Mouse (Mus musculus) intestine, embryonic 15.5 days (tissue): ENCODE data around the gene Tgfb1i1. TPM values are rescaled to one million over a fixed set of nuclear protein-coding genes. Genes with fewer than 3 reads are reported as not detected.
A peak's percentile ranks its signal among the peaks of the same experiment; 100 is the strongest.

Source experiments
- ATAC-seq: fragments of 200-750 bp; cut with Nextera tagmentation; 2 replicates; pipeline ENCODE4 v1.8.0; 2017; ENCODE audit warnings: moderate TSS enrichment, moderate library complexity
- H3K27ac ChIP-seq: fragments of 300-500 bp; sonication (generic); 2 replicates; pipeline ENCODE4 v1.5.1; 2015; ENCODE audit warnings: mild to moderate bottlenecking, inconsistent platforms
- H3K27me3 ChIP-seq: fragments of 300-500 bp; sonication (generic); replicated peaks from 2 replicates; pipeline ENCODE4 v1.6.1; 2015; ENCODE audit warnings: inconsistent platforms
- H3K36me3 ChIP-seq: fragments of 300-500 bp; sonication (generic); 2 replicates; pipeline ENCODE4 v1.6.1; 2015; ENCODE audit warnings: inconsistent platforms
- H3K4me1 ChIP-seq: fragments of 300-500 bp; sonication (generic); replicated peaks from 2 replicates; pipeline ENCODE4 v1.6.1; 2015; ENCODE audit warnings: inconsistent platforms
- H3K4me2 ChIP-seq: fragments of 300-500 bp; sonication (generic); replicated peaks from 2 replicates; pipeline ENCODE4 v1.6.1; 2015; ENCODE audit warnings: mild to moderate bottlenecking, inconsistent platforms
- H3K4me3 ChIP-seq: fragments of 300-500 bp; sonication (generic); replicated peaks from 2 replicates; pipeline ENCODE4 v1.5.1; 2015; ENCODE audit warnings: inconsistent platforms
- H3K9ac ChIP-seq: fragments of 300-500 bp; sonication (generic); 2 replicates; pipeline ENCODE4 v1.6.1; 2015; ENCODE audit warnings: inconsistent platforms
- H3K9me3 ChIP-seq: fragments of 300-500 bp; sonication (generic); 2 replicates; pipeline ENCODE4 v1.6.1; 2016; ENCODE audit warnings: inconsistent platforms
- WGBS: fragments of 180-500 bp; shearing (Covaris S2); methylation state at CpG from one replicate; pipeline ENCODE4 v1.1.7; 2015; 5-methylcytosine and 5-hydroxymethylcytosine counted together
- polyA plus RNA-seq: library from polyadenylated mRNA; unstranded; fragments of >200 nt; fragmentation: Nextera tagmentation; extraction: Ambion mirVana; gene quantifications from 2 replicates; pipeline ENCODE4 v1.2.1, GENCODE M21; 2015

The Tgfb1i1 gene
- polyA plus RNA-seq, 1 experiment from 2014 or later, result 163 TPM

DNA sequence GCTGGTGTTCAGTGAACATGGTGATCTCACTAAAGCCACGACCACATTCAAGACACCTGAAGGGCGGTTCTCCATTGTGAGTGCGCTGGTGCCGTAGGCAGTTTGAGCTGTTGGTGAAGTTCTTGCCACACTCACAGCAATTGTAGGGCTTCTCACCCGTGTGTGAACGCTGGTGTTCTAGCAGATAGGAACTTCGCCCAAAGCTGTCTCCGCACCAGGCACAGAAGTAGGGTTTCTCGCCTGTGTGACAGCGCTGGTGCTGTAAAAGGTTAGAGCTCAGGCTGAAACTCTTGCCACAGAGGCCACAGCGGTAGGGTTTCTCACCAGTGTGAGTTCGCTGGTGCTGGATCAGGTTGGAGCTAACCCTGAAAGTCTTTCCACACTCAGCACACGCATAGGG lies 10.2 kb upstream of the Tgfb1i1 start:
- Histone ChIP-seq H3K4me1 (peaks cover 11% of the 10 kb centered on the region), H3K27me3 (no peaks in the 10 kb centered on the region), H3K9me3 (no peaks in the 10 kb centered on the region), H3K4me2 (no peak overlapping the region; the same call in 1 of the 2 replicates), H3K36me3 (peaks cover 8% of the 10 kb centered on the region), H3K4me3 (no peak overlapping the region), H3K9ac (no peak overlapping the region), H3K27ac (no peak overlapping the region)
- no peak for ATAC-seq
- 94% methylated on average over 13 of the region's 13 CpGs for WGBS

DNA sequence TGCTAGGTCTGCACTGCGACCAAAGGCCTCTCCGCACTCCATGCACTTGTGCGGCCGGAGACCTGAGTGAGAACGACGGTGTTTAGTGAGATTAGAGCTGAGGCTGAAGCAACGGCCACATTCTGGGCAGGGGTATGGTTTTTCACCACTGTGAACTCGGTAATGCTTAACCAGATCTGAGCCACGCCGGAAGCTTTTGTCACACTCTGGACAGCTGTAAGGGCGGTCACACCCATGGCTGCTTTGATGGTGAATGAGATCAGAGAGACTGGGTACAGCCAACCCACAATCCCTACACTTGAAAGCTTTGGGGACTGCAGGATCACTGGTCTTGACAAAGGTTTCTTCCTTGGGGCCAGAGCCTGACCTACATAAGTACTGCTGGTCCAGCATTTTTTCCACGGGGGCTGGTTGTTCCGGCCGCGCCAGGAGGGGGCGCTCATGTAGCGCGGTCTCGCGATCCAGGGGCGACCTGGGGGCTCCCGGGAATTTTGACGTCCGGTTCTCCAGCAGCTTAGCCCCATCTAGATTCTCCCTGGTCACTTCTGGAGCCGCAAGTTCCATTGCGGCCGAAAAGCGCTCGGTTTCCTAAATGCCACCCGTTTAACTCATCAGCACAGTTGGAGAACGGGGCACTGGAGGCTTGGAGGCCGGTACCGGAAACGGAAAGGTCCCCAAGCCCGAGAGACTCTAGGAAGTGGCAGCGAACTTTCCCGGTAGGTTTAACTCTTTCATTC lies 9.6 kb upstream of the Tgfb1i1 start, which contains the start of gene Armc5:
Armc5 (plus strand) TSS at position 487 of the 737 bp plus-strand sequence.
- no peaks in the 10 kb centered on the region for H3K9me3 ChIP-seq
- peak; percentile 37 for ATAC-seq
- 24% methylated on average over 37 of the region's 37 CpGs for WGBS

DNA sequence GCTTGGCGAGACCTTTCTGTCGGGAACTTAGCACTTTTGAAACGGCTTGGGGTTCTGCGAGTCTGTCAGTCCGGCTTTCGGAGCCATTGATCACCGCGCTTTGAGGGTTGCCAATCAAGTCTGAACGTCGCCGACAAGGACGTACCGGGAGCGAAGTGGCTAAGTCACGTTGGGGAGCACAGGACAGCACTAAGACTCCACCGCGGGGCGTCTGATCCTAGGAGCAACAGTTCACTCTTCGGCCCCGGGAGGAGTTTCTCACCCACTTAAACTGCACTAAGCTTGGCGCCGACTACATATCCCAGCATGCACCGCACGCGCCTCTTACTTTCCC lies 9.1 kb upstream of the Tgfb1i1 start:
- peaks cover 14% of the 10 kb centered on the region for H3K36me3 ChIP-seq
- no peaks in the 10 kb centered on the region for H3K9me3 ChIP-seq
- H3K4me3 ChIP-seq, result peak overlapping the region; percentile 75
- H3K4me2 ChIP-seq, result peak overlapping the region; percentile 64
- peak overlapping the region; percentile 95 for H3K9ac ChIP-seq
- peak overlapping the region; percentile 98 for H3K27ac ChIP-seq
- H3K27me3 ChIP-seq, result no peaks in the 10 kb centered on the region
- WGBS, result under 1% methylated on average over 25 of the region's 25 CpGs
- H3K4me1 ChIP-seq, result peaks cover 11% of the 10 kb centered on the region
- ATAC-seq, result no peak

More for the DNA sequence above, 9.6 kb upstream of the Tgfb1i1 start, which contains the start of gene Armc5:
- H3K4me2 ChIP-seq, result peak within 1 kb of the TSS; percentile 64
- peaks cover 11% of the 10 kb centered on the region for H3K4me1 ChIP-seq
- no peaks in the 10 kb centered on the region for H3K27me3 ChIP-seq
- peak within 1 kb of the TSS; percentile 98 for H3K27ac ChIP-seq
- peaks cover 9% of the 10 kb centered on the region for H3K36me3 ChIP-seq
- peak within 1 kb of the TSS; percentile 75 for H3K4me3 ChIP-seq
- peak within 1 kb of the TSS; percentile 95 for H3K9ac ChIP-seq

DNA sequence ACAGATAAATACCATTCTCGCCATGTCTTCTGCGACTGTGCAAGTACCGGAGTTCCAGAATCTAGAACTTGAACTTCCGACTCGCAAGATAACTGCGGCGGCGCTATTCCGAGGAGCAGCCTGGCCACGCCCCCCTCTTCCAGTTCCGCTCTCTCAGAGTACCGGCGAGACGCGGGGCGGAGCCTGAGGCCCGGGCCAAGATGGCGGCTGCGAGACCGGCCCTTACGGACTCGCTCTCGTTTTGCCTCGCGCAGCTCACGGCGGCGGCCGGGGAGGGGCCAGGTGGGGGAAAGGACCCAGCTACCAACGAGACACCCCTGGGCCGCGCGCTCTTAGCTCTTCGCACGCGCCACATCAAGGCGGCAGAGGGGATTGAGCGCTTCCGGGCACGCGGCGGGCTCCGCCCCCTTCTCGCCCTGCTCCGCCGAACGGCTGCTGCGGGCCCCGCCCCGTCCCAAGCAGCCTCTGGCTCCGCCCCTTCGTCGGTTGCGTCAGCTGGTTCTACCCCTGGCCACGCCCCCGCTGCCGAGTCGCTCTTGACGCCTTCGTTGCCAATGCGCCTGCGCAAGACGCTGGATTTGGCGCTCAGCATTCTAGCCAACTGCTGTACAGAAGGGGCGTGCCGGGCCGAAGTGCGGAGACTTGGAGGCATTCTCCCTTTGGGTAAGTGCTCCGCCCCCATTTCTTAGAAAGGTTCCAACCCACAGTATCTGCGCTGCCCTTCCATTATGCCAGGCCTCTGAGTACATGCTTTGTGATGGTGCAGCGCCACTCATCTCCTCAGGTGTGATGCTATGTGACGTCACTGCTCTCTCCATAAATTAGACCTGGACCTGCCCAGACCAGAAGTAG lies 8.5 kb upstream of the Tgfb1i1 start, which contains the start of gene 9130023H24Rik:
9130023H24Rik (minus strand) TSS at position 105 of the 852 bp plus-strand sequence.
- H3K4me1 ChIP-seq, result peaks cover 11% of the 10 kb centered on the region
- no peaks in the 10 kb centered on the region for H3K27me3 ChIP-seq
- peaks cover 19% of the 10 kb centered on the region for H3K36me3 ChIP-seq
- ATAC-seq, result peak; percentile 94
- H3K4me3 ChIP-seq, result peak within 1 kb of the TSS; percentile 75
- peak within 1 kb of the TSS; percentile 64 for H3K4me2 ChIP-seq
- peak within 1 kb of the TSS; percentile 98 for H3K27ac ChIP-seq
- peak within 1 kb of the TSS; percentile 95 for H3K9ac ChIP-seq
- under 1% methylated on average over 72 of the region's 72 CpGs for WGBS
- no peaks in the 10 kb centered on the region for H3K9me3 ChIP-seq

DNA sequence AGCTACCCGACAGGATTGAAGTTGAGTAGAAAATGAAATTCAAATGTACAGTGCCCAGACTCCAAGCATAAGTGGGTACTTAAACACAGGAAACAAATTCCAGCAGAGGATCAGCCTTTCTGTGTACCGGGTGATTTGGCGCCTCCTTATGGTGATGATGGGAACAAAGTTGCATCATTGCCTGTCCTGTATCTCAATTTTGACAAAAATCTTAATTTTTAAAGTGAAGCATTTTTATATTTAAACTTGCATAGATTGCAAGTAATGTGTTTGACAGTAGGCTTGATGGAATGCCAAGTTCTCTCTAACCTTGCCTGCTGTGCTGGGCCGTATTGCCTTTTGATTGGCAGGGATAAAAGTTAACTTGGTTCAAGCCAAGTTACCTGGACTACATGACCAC lies 7.6 kb upstream of the Tgfb1i1 start:
- Histone ChIP-seq H3K9me3 (no peaks in the 10 kb centered on the region), H3K4me2 (peak overlapping the region; percentile 64), H3K4me3 (peak overlapping the region; percentile 75), H3K27ac (peak overlapping the region; percentile 98), H3K4me1 (peaks cover 11% of the 10 kb centered on the region), H3K36me3 (peaks cover 21% of the 10 kb centered on the region), H3K9ac (peak overlapping the region; percentile 31; the same call in 1 of the 2 replicates), H3K27me3 (no peaks in the 10 kb centered on the region)
- no peak for ATAC-seq
- WGBS, result 19% methylated on average over 4 of the region's 4 CpGs

DNA sequence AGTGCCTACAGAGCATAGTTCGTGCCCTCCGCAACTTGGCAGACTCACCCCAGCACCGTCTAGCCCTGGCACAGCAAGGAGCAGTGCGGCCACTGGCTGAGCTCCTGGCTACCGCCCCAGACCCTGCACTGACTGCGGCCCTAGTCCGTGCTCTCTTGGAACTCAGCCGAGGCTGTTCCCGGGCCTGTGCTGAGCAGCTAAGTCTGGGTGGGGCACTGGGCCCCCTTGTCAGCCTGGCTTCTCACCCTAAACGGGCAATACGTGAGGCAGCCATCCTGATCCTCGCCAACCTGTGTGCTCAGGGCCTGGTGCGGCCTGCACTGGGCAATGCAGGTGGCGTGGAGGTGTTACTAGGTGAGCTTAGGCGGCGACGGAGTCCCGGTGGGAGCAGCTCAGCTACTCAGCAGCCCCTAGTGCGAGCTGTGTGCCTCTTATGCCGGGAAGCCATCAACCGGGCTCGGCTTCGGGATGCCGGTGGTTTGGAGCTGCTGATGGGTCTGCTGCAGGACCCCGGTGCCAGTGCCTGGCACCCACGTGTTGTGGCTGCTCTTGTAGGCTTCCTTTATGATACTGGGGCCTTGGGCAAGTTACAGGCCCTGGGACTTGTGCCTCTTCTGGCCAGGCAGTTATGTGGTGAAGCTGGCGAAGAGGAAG lies 6.4 kb upstream of the Tgfb1i1 start:
- WGBS, result 92% methylated on average over 27 of the region's 27 CpGs
- Histone ChIP-seq H3K4me3 (no peak overlapping the region), H3K9me3 (no peaks in the 10 kb centered on the region), H3K4me2 (no peak overlapping the region), H3K9ac (no peak overlapping the region), H3K36me3 (peaks cover 29% of the 10 kb centered on the region), H3K27ac (no peak overlapping the region), H3K4me1 (peaks cover 11% of the 10 kb centered on the region), H3K27me3 (no peaks in the 10 kb centered on the region)
- no peak for ATAC-seq

DNA sequence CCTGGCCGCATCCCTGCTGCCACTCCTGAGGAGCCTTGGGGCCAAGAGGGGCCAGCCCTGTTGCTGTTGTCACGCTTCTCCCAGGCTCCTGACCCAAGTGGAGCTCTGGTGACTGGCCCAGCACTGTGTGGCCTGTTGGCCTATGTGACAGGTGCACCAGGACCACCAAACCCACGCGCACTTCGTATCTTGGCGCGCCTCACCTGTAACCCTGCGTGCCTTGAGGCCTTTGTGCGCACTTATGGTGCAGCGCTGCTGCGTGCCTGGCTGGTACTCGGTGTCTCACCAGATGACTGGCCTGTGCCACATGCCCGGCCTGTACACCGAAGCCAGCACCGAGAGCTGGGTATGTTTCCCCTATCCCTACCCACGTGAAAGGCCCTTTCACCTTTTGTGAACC lies 4.3 kb upstream of the Tgfb1i1 start:
- Histone ChIP-seq H3K9ac (no peak overlapping the region), H3K27me3 (no peaks in the 10 kb centered on the region), H3K4me1 (peaks cover 14% of the 10 kb centered on the region; the same call in 1 of the 2 replicates), H3K4me3 (no peak overlapping the region), H3K27ac (no peak overlapping the region), H3K4me2 (no peak overlapping the region), H3K36me3 (peaks cover 29% of the 10 kb centered on the region), H3K9me3 (no peaks in the 10 kb centered on the region)
- 94% methylated on average over 16 of the region's 16 CpGs for WGBS
- no peak for ATAC-seq

DNA sequence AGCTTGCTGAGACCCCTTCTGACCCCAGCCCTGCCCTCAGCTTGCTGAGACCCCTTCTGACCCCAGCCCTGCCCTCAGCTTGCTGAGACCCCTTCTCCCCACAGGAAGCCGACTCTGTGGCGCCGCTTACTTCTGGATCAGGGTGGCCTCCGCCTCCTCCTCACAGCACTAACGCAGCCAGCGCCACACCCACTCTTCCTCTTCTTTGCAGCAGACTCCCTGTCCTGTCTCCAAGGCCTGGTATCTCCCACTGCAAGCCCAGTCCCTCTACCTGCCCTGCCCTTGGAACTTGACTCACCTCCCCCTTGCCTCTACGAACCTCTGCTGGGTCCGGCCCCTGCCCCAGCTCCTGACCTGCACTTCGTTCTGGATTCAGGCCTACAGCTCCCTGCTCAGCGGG lies 2.7 kb upstream of the Tgfb1i1 start:
- 60% methylated on average over 10 of the region's 10 CpGs for WGBS
- no peak overlapping the region for H3K4me3 ChIP-seq
- H3K36me3 ChIP-seq, result peaks cover 29% of the 10 kb centered on the region
- H3K4me2 ChIP-seq, result no peak overlapping the region
- H3K9me3 ChIP-seq, result no peaks in the 10 kb centered on the region
- H3K27ac ChIP-seq, result no peak overlapping the region
- peaks cover 21% of the 10 kb centered on the region; the same call in 1 of the 2 replicates for H3K4me1 ChIP-seq
- ATAC-seq, result no peak
- no peak overlapping the region for H3K9ac ChIP-seq
- H3K27me3 ChIP-seq, result no peaks in the 10 kb centered on the region

DNA sequence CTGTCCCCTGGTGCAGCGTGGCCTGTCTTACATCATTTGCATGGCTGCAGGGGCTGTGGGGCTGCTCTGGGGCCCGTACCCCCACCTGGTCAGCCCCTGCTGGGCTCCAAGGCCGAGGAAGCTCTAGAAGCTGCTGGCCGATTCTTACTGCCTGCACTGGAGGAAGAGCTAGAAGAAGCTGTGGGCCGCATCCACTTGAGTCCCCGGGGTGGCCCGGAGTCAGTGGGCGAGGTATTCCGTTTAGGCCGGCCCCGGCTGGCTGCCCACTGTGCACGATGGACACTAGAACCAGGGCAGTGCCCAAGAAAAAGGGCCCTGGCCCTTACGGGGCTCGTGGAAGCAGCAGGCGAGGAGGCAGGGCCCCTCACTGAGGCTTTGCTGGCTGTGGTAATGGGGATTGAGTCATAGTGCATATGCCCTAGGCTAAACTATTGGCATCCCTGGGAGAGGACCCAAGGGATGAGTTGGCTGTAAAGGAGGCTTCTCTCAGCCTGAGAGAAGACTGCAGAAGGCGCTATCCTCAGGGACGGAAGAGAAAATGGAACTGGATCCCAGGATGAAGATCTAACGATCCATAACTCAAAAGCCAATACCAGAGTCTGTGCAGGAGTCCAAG lies 2.1 kb upstream of the Tgfb1i1 start:
- no peak overlapping the region for H3K4me2 ChIP-seq
- no peaks in the 10 kb centered on the region for H3K27me3 ChIP-seq
- H3K4me1 ChIP-seq, result peaks cover 21% of the 10 kb centered on the region
- H3K36me3 ChIP-seq, result peaks cover 29% of the 10 kb centered on the region
- ATAC-seq, result no peak
- no peaks in the 10 kb centered on the region for H3K9me3 ChIP-seq
- no peak overlapping the region for H3K27ac ChIP-seq
- H3K4me3 ChIP-seq, result no peak overlapping the region
- WGBS, result 93% methylated on average over 18 of the region's 18 CpGs
- H3K9ac ChIP-seq, result no peak overlapping the region

DNA sequence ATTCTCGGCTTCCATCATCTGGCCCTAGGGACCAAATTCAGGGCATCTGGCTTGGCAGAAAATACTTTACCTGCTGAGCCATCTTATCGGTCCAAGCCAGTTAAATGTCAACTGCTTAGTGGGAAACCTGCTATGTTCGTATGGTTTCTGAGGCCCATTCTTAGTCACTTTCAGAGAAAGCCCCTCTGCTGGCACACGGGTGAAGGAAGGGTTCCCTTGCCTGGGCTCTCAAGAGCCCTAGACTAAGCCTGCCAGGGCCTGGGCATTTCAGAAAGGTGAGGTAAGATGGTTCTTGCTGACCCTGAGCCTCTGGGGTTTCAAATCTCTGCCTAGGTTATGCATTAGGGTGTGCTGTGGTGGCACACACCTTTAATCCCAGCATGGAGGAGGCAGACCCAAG lies 1.1 kb upstream of the Tgfb1i1 start:
- peak overlapping the region; percentile 62; the same call in 1 of the 2 replicates for H3K4me2 ChIP-seq
- H3K4me3 ChIP-seq, result no peak overlapping the region
- no peak for ATAC-seq
- no peaks in the 10 kb centered on the region for H3K27me3 ChIP-seq
- peak overlapping the region; percentile 88 for H3K27ac ChIP-seq
- WGBS, result 86% methylated on average over 4 of the region's 4 CpGs
- peaks cover 26% of the 10 kb centered on the region for H3K36me3 ChIP-seq
- H3K4me1 ChIP-seq, result peaks cover 21% of the 10 kb centered on the region
- no peak overlapping the region for H3K9ac ChIP-seq
- no peaks in the 10 kb centered on the region for H3K9me3 ChIP-seq

DNA sequence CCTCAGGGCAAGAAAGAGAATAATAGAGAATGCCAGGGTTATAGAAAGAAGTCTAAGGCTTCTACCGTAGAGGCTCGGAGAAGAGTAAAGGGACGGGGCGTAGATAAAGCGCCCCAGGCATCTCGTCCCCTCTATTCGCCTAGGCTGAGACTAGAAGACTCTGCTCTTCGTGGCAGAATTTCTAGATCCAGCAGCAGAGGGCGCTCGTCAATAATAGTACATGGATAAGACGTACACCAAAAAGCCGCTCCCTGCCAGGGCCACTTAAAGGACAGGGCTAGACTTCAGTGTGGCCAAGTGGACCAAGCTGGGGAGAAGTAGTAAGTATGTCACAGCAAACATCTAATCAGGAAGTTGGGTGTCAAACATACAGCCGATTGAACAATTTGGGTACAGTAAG lies 831 bp downstream of the Tgfb1i1 start:
- Histone ChIP-seq H3K9ac (peak overlapping the region; percentile 60), H3K4me1 (peaks cover 28% of the 10 kb centered on the region), H3K4me2 (peak overlapping the region; percentile 62), H3K9me3 (no peaks in the 10 kb centered on the region), H3K27ac (peak overlapping the region; percentile 88), H3K27me3 (no peaks in the 10 kb centered on the region), H3K36me3 (peaks cover 19% of the 10 kb centered on the region; the same call in 1 of the 2 replicates), H3K4me3 (peak overlapping the region; percentile 46)
- WGBS, result 1% methylated on average over 13 of the region's 13 CpGs
- ATAC-seq, result peak; percentile 82
